In genomic region chr9:123850705-123851061, GRCm38 (mm10) we compare ENCODE assay signal across 8 mouse cellular contexts. TPM values are rescaled to one million over a fixed set of nuclear protein-coding genes. Genes with fewer than 3 reads are reported as not detected.
DNase-seq lines count a peak whose midpoint lies in the region; ATAC-seq and TF ChIP-seq lines count a peak whose summit lies in the region.
"Had no signal": no experiment of that assay in that cellular context is flagged by ENCODE, and none has a peak within 500 bp of the region (broad histone marks: within the 10 kb centered on the region; RNA-seq: fewer than 3 reads in every experiment).

No protein-coding gene starts in this region.

- H3K4me2 ChIP-seq in heart, embryonic 16.5 days (ENCODE audit: low read depth, low read length) = peak overlapping the region; percentile 64
- H3K4me2 ChIP-seq in limb, embryonic 11.5 days (ENCODE audit: low read depth, severe bottlenecking) = peak overlapping the region; percentile 65

- no peaks in the 10 kb centered on the region for H3K9me3 ChIP-seq in ES-Bruce4 (replicated peaks; ENCODE audit: control insufficient read depth, insufficient read depth, low read length, poor library complexity, severe bottlenecking)
- H3K9me3 ChIP-seq in heart, embryonic 16.5 days (replicated peaks; ENCODE audit: control insufficient read depth, low read length) = no peaks in the 10 kb centered on the region
- no peaks in the 10 kb centered on the region for H3K9me3 ChIP-seq in limb, embryonic 11.5 days (ENCODE audit: control insufficient read depth, low read length)

- H3K36me3 ChIP-seq in ES-Bruce4 (ENCODE audit: control insufficient read depth, insufficient read depth, low read length, poor library complexity, severe bottlenecking) = no peaks in the 10 kb centered on the region
- no peaks in the 10 kb centered on the region for H3K36me3 ChIP-seq in heart, embryonic 16.5 days (ENCODE audit: control insufficient read depth, insufficient read depth)
- H3K36me3 ChIP-seq in limb, embryonic 11.5 days (ENCODE audit: control insufficient read depth, insufficient read depth, low read length) = no peaks in the 10 kb centered on the region

- H3K27ac ChIP-seq in ES-Bruce4 (ENCODE audit: insufficient read depth, low read length) = no peak overlapping the region
- peak overlapping the region; percentile 98 for H3K27ac ChIP-seq in heart, embryonic 16.5 days (ENCODE audit: low read length)
- no peak overlapping the region for H3K27ac ChIP-seq in limb, embryonic 11.5 days (replicated peaks; ENCODE audit: low read depth, low read length)

- WGBS in heart, embryonic 16.5 days = 0% methylated on average over 2 of the region's 2 CpGs
- WGBS in limb, embryonic 11.5 days = 7% methylated on average over 2 of the region's 2 CpGs

- peak; percentile 9 for ATAC-seq in erythroblast, adult 5-6 weeks (replicated peaks; ENCODE audit: low FRiP score, poor library complexity, severe bottlenecking)
- ATAC-seq in heart, embryonic 16.5 days (replicated peaks; ENCODE audit: extremely low read depth, insufficient read depth, low FRiP score) = 0 out of 2 replicates have a peak, but pooled peaks have one; percentile 17
- no peak for ATAC-seq in limb, embryonic 11.5 days (ENCODE audit: insufficient number of reproducible peaks, low FRiP score, low TSS enrichment, low read depth)

- TF ChIP-seq POLR2A in ES-Bruce4 (IDR thresholded peaks at IDR 0.05; ENCODE audit: insufficient read depth, low read length) = no peak

- no peak for TF ChIP-seq EP300 in ES-Bruce4 (IDR thresholded peaks at IDR 0.05; ENCODE audit: insufficient read depth, low read depth, low read length)

- no peaks in the 10 kb centered on the region for H3K27me3 ChIP-seq in ES-Bruce4 (ENCODE audit: control insufficient read depth, insufficient read depth, low read length, poor library complexity, severe bottlenecking)
- no peaks in the 10 kb centered on the region for H3K27me3 ChIP-seq in heart, embryonic 16.5 days (ENCODE audit: control insufficient read depth, insufficient read depth, low read length)
- H3K27me3 ChIP-seq in limb, embryonic 11.5 days (ENCODE audit: control insufficient read depth, insufficient read depth, low read length) = no peaks in the 10 kb centered on the region

- peak overlapping the region; percentile 93; the same call in 1 of the 2 replicates for H3K4me3 ChIP-seq in ES-Bruce4 (ENCODE audit: low read depth, low read length)
- H3K4me3 ChIP-seq in heart, embryonic 16.5 days (ENCODE audit: low read length) = peak overlapping the region; percentile 92
- peak overlapping the region; percentile 69 for H3K4me3 ChIP-seq in limb, embryonic 11.5 days (ENCODE audit: low read depth, low read length)

- H3K9ac ChIP-seq in ES-Bruce4 (ENCODE audit: low read depth, poor library complexity, severe bottlenecking) = peak overlapping the region; percentile 72
- peak overlapping the region; percentile 98 for H3K9ac ChIP-seq in heart, embryonic 16.5 days (ENCODE audit: low read length)
- H3K9ac ChIP-seq in limb, embryonic 11.5 days (ENCODE audit: low read length) = peak overlapping the region; percentile 72; the same call in 1 of the 2 replicates

- no peak for TF ChIP-seq CTCF in ES-Bruce4 (IDR thresholded peaks at IDR 0.05; ENCODE audit: low read depth, low read length)

- DNase-seq in T-cell, adult 2 months (ENCODE audit: low spot score) = peak; percentile 52
- DNase-seq in limb, embryonic 11.5 days (ENCODE audit: low spot score) = peak; percentile 36
- DNase-seq in mesoderm, embryonic 11.5 days (ENCODE audit: low read depth, low spot score) = peak; percentile 21
- peak; percentile 80 for DNase-seq in thymus, postnatal 0 days (ENCODE audit: low spot score)

- H3K4me1 ChIP-seq in ES-Bruce4 (ENCODE audit: control insufficient read depth, insufficient read depth, low read length) = peaks cover 1% of the 10 kb centered on the region
- H3K4me1 ChIP-seq in heart, embryonic 16.5 days (ENCODE audit: control insufficient read depth, insufficient read depth, low read length) = peaks cover 20% of the 10 kb centered on the region
- 0 out of 2 replicates have a peak, but pooled peaks cover 5% of the 10 kb centered on the region for H3K4me1 ChIP-seq in limb, embryonic 11.5 days (ENCODE audit: control insufficient read depth, insufficient read depth, low read length)

RNA-seq across cellular contexts. Expression of gene Fyco1, which starts 1.0 kb away (rescaled TPM):
- polyA plus RNA-seq in ES-Bruce4 (2011; ENCODE audit: insufficient read depth, insufficient read length, low read depth, missing spikeins) = 10.2 and 10.3 TPM in 2 replicates
- 10.9 and 12.3 TPM in 2 replicates for total RNA-seq in erythroblast, adult 5-6 weeks (2015; ENCODE audit: low replicate concordance)
- total RNA-seq in erythroblast, adult 5-6 weeks (2017; ENCODE audit: low replicate concordance) = 6.5 and 9.1 TPM in 2 replicates
- 29.0 and 34.1 TPM in 2 replicates for polyA plus RNA-seq in heart, embryonic 16.5 days (2015; fragmentation: Nextera tagmentation; extraction: Ambion mirVana)
- polyA plus RNA-seq in limb, embryonic 11.5 days (2014; fragmentation: Nextera tagmentation; extraction: Ambion mirVana) = 7.3 and 12.1 TPM in 2 replicates
- polyA plus RNA-seq in thymus, postnatal 0 days (2015; fragmentation: Nextera tagmentation; extraction: Ambion mirVana) = 5.6 and 10.3 TPM in 2 replicates

RNA-seq across cellular contexts. Expression of gene Xcr1, which starts 11.1 kb away (rescaled TPM):
- polyA plus RNA-seq in ES-Bruce4 (2011; ENCODE audit: insufficient read depth, insufficient read length, low read depth, missing spikeins) = not detected in 2 replicates
- not detected in 2 replicates for total RNA-seq in erythroblast, adult 5-6 weeks (2015; ENCODE audit: low replicate concordance)
- total RNA-seq in erythroblast, adult 5-6 weeks (2017; ENCODE audit: low replicate concordance) = 0.70 TPM in 1 of 2 replicates, not detected in the other
- 0.05 TPM in 1 of 2 replicates, not detected in the other for polyA plus RNA-seq in heart, embryonic 16.5 days (2015; fragmentation: Nextera tagmentation; extraction: Ambion mirVana)
- 0.04 TPM in 1 of 2 replicates, not detected in the other for polyA plus RNA-seq in limb, embryonic 11.5 days (2014; fragmentation: Nextera tagmentation; extraction: Ambion mirVana)
- polyA plus RNA-seq in thymus, postnatal 0 days (2015; fragmentation: Nextera tagmentation; extraction: Ambion mirVana) = 0.75 and 1.0 TPM in 2 replicates
- total RNA-seq: layer of hippocampus, postnatal 25 days had no signal

RNA-seq across cellular contexts. Expression of gene Cxcr6, which starts 44.4 kb away (rescaled TPM):
- polyA plus RNA-seq in ES-Bruce4 (2011; ENCODE audit: insufficient read depth, insufficient read length, low read depth, missing spikeins) = not detected in 2 replicates
- total RNA-seq in erythroblast, adult 5-6 weeks (2015; ENCODE audit: low replicate concordance) = 1.3 TPM in 1 of 2 replicates, not detected in the other
- total RNA-seq in erythroblast, adult 5-6 weeks (2017; ENCODE audit: low replicate concordance) = 0.77 and 1.3 TPM in 2 replicates
- 0.65 and 1.2 TPM in 2 replicates for polyA plus RNA-seq in heart, embryonic 16.5 days (2015; fragmentation: Nextera tagmentation; extraction: Ambion mirVana)
- 0.23 and 0.33 TPM in 2 replicates for polyA plus RNA-seq in limb, embryonic 11.5 days (2014; fragmentation: Nextera tagmentation; extraction: Ambion mirVana)
- polyA plus RNA-seq in thymus, postnatal 0 days (2015; fragmentation: Nextera tagmentation; extraction: Ambion mirVana) = 17.4 and 17.8 TPM in 2 replicates
- total RNA-seq: layer of hippocampus, postnatal 25 days had no signal

Comparison
In these comparisons a context has a peak if more than half of its experiments do, and no peak if none do; other contexts are left out.
1. DNase-seq: peak in every context shown above with its lines; median percentile 80 in thymus, postnatal 0 days; 52 in T-cell, adult 2 months; 36 in limb, embryonic 11.5 days; 21 in mesoderm, embryonic 11.5 days.